Mouse (Mus musculus): Measurements from ENCODE around the gene Elf2. TPM values are rescaled to one million over a fixed set of nuclear protein-coding genes. Genes with fewer than 3 reads are reported as not detected.

The Elf2 gene
- 37.9 and 40.5 TPM in 2 replicates for polyA plus RNA-seq (2016; fragmentation: Nextera tagmentation; extraction: Ambion mirVana)

- peaks cover 20% of the 10 kb centered on the region for H3K4me1 ChIP-seq
- 0 out of 2 replicates have a peak, but pooled peaks cover 2% of the 10 kb centered on the region for H3K36me3 ChIP-seq
- under 1% methylated on average over 86 of the region's 87 CpGs for WGBS
- peak within 1 kb of the TSS; percentile 98 for H3K4me3 ChIP-seq
- no peaks in the 10 kb centered on the region for H3K27me3 ChIP-seq (ENCODE audit: low read depth, poor library complexity, severe bottlenecking)
- peak; percentile 87 for DNase-seq (ENCODE audit: low spot score)
- H3K9me3 ChIP-seq (replicated peaks): no peaks in the 10 kb centered on the region
- peak within 1 kb of the TSS; percentile 100 for H3K27ac ChIP-seq (replicated peaks)
Measured at GRCm38 (mm10) chr3:51340552-51341267, at the start of gene Elf2. Gene Elf2 (minus strand): TSS chr3:51340663.

- WGBS: 8% methylated on average over 13 of the region's 13 CpGs
- H3K4me3 ChIP-seq: peak overlapping the region; percentile 41
- peaks cover 27% of the 10 kb centered on the region for H3K27me3 ChIP-seq (ENCODE audit: low read depth, poor library complexity, severe bottlenecking)
- no peak overlapping the region; the same call in 1 of the 2 replicates for H3K27ac ChIP-seq (replicated peaks)
- no peaks in the 10 kb centered on the region for H3K9me3 ChIP-seq (replicated peaks)
- no peaks in the 10 kb centered on the region for H3K36me3 ChIP-seq
- H3K4me1 ChIP-seq: peaks cover 26% of the 10 kb centered on the region
- peak; percentile 33 for DNase-seq (ENCODE audit: low spot score)
Measured at GRCm38 (mm10) chr3:51388904-51389303, 48.4 kb upstream of the Elf2 start.

- no peaks in the 10 kb centered on the region for H3K9me3 ChIP-seq (replicated peaks)
- H3K36me3 ChIP-seq: no peaks in the 10 kb centered on the region
- no peak overlapping the region for H3K4me3 ChIP-seq
- H3K27me3 ChIP-seq (ENCODE audit: low read depth, poor library complexity, severe bottlenecking): peaks cover 27% of the 10 kb centered on the region
- peaks cover 35% of the 10 kb centered on the region for H3K4me1 ChIP-seq
- 52% methylated on average over 8 of the region's 8 CpGs for WGBS
- no peak overlapping the region for H3K27ac ChIP-seq (replicated peaks)
- no peak for DNase-seq (ENCODE audit: low spot score)
Measured at GRCm38 (mm10) chr3:51387868-51388381, 47.5 kb upstream of the Elf2 start.

- Histone ChIP-seq H3K27ac (replicated peaks) (no peak overlapping the region), H3K4me1 (peaks cover 38% of the 10 kb centered on the region), H3K36me3 (no peaks in the 10 kb centered on the region), H3K27me3 (ENCODE audit: low read depth, poor library complexity, severe bottlenecking) (peaks cover 27% of the 10 kb centered on the region), H3K4me3 (no peak overlapping the region), H3K9me3 (replicated peaks) (no peaks in the 10 kb centered on the region)
- DNase-seq (ENCODE audit: low spot score): no peak
- WGBS: 82% methylated on average over 3 of the region's 3 CpGs
Measured at GRCm38 (mm10) chr3:51387134-51387451, 46.6 kb upstream of the Elf2 start.

- Histone ChIP-seq H3K27me3 (ENCODE audit: low read depth, poor library complexity, severe bottlenecking) (peaks cover 27% of the 10 kb centered on the region), H3K27ac (replicated peaks) (no peak overlapping the region; the same call in 1 of the 2 replicates), H3K4me1 (peaks cover 38% of the 10 kb centered on the region), H3K4me3 (no peak overlapping the region), H3K36me3 (no peaks in the 10 kb centered on the region), H3K9me3 (replicated peaks) (no peaks in the 10 kb centered on the region)
- 42% methylated on average over 12 of the region's 12 CpGs for WGBS
- peak; percentile 15 for DNase-seq (ENCODE audit: low spot score)
Measured at GRCm38 (mm10) chr3:51386441-51387133, 46.1 kb upstream of the Elf2 start.

GRCm38 (mm10) chr3:51383409-51383808, 42.9 kb upstream of the Elf2 start:
- no peak overlapping the region for H3K4me3 ChIP-seq
- 28% methylated on average over 12 of the region's 12 CpGs for WGBS
- H3K27ac ChIP-seq (replicated peaks): no peak overlapping the region

GRCm38 (mm10) chr3:51380660-51381014, 40.2 kb upstream of the Elf2 start:
- Histone ChIP-seq H3K27me3 (ENCODE audit: low read depth, poor library complexity, severe bottlenecking) (no peaks in the 10 kb centered on the region), H3K9me3 (replicated peaks) (no peaks in the 10 kb centered on the region), H3K4me1 (peaks cover 21% of the 10 kb centered on the region), H3K27ac (replicated peaks) (no peak overlapping the region), H3K36me3 (no peaks in the 10 kb centered on the region), H3K4me3 (no peak overlapping the region)
- WGBS: 78% methylated on average over 3 of the region's 5 CpGs
- DNase-seq (ENCODE audit: low spot score): no peak

More at GRCm38 (mm10) chr3:51383409-51383808, 42.9 kb upstream of the Elf2 start:
- Histone ChIP-seq H3K27me3 (ENCODE audit: low read depth, poor library complexity, severe bottlenecking) (peaks cover 13% of the 10 kb centered on the region), H3K36me3 (no peaks in the 10 kb centered on the region), H3K4me1 (peaks cover 33% of the 10 kb centered on the region), H3K9me3 (replicated peaks) (no peaks in the 10 kb centered on the region)
- peak; percentile 63 for DNase-seq (ENCODE audit: low spot score)

GRCm38 (mm10) chr3:51379786-51380659, 39.6 kb upstream of the Elf2 start:
- Histone ChIP-seq H3K4me1 (peaks cover 21% of the 10 kb centered on the region), H3K9me3 (replicated peaks) (no peaks in the 10 kb centered on the region), H3K27ac (replicated peaks) (no peak overlapping the region), H3K36me3 (no peaks in the 10 kb centered on the region), H3K4me3 (no peak overlapping the region), H3K27me3 (ENCODE audit: low read depth, poor library complexity, severe bottlenecking) (no peaks in the 10 kb centered on the region)
- 79% methylated on average over 5 of the region's 5 CpGs for whole genome bisulfite sequencing
- DNase-seq (ENCODE audit: low spot score): no peak

- Histone ChIP-seq H3K4me1 (peaks cover 16% of the 10 kb centered on the region), H3K4me3 (peak overlapping the region; percentile 31), H3K27ac (replicated peaks) (peak overlapping the region; percentile 39; the same call in 1 of the 2 replicates), H3K9me3 (replicated peaks) (no peaks in the 10 kb centered on the region), H3K36me3 (no peaks in the 10 kb centered on the region), H3K27me3 (ENCODE audit: low read depth, poor library complexity, severe bottlenecking) (no peaks in the 10 kb centered on the region)
- WGBS: 85% methylated on average over 3 of the region's 3 CpGs
- no peak for DNase-seq (ENCODE audit: low spot score)
Measured at GRCm38 (mm10) chr3:51378665-51378946, 38.1 kb upstream of the Elf2 start.

- no peaks in the 10 kb centered on the region for H3K36me3 ChIP-seq
- H3K4me1 ChIP-seq: peaks cover 10% of the 10 kb centered on the region
- no peak for DNase-seq (ENCODE audit: low spot score)
- no peaks in the 10 kb centered on the region for H3K27me3 ChIP-seq (ENCODE audit: low read depth, poor library complexity, severe bottlenecking)
- no peaks in the 10 kb centered on the region for H3K9me3 ChIP-seq (replicated peaks)
- WGBS: 54% methylated on average over 31 of the region's 31 CpGs
- peak overlapping the region; percentile 31 for H3K4me3 ChIP-seq
- peak overlapping the region; percentile 39; the same call in 1 of the 2 replicates for H3K27ac ChIP-seq (replicated peaks)
Measured at GRCm38 (mm10) chr3:51377878-51378664, 37.6 kb upstream of the Elf2 start.

GRCm38 (mm10) chr3:51375307-51376265, 35.1 kb upstream of the Elf2 start:
- no peaks in the 10 kb centered on the region for H3K27me3 ChIP-seq (ENCODE audit: low read depth, poor library complexity, severe bottlenecking)
- no peaks in the 10 kb centered on the region for H3K9me3 ChIP-seq (replicated peaks)
- H3K27ac ChIP-seq (replicated peaks): no peak overlapping the region
- peaks cover 6% of the 10 kb centered on the region for H3K4me1 ChIP-seq
- peak; percentile 53 for DNase-seq (ENCODE audit: low spot score)
- no peaks in the 10 kb centered on the region for H3K36me3 ChIP-seq
- 89% methylated on average over 19 of the region's 19 CpGs for WGBS
- no peak overlapping the region for H3K4me3 ChIP-seq

All from midbrain, embryonic 10.5 days (tissue).